Mouse (Mus musculus): ENCODE results near the gene Mrpl40. TPM values are rescaled to one million over a fixed set of nuclear protein-coding genes. Genes with fewer than 3 reads are reported as not detected.

Mrpl40 gene
- polyA plus RNA-seq, 1 experiment from 2014 or later: 136 TPM

Other genes with a start within 250 kb of the Mrpl40 start
- gene Sept5, start 246.9 kb downstream of the Mrpl40 start, polyA plus RNA-seq (2014; fragmentation: Nextera tagmentation; extraction: Ambion mirVana): 6.0 and 6.2 TPM in 2 replicates
- 18.5 and 18.8 TPM in 2 replicates for gene Cldn5, start 100.0 kb downstream of the Mrpl40 start, polyA plus RNA-seq (2014; fragmentation: Nextera tagmentation; extraction: Ambion mirVana)
- gene Ufd1, start 65.1 kb downstream of the Mrpl40 start, polyA plus RNA-seq (2014; fragmentation: Nextera tagmentation; extraction: Ambion mirVana): 69.1 and 71.1 TPM in 2 replicates
- 66.7 and 76.8 TPM in 2 replicates for gene Cdc45, start 64.9 kb downstream of the Mrpl40 start, polyA plus RNA-seq (2014; fragmentation: Nextera tagmentation; extraction: Ambion mirVana)
- gene 2510002D24Rik, start 40.3 kb downstream of the Mrpl40 start, polyA plus RNA-seq (2014; fragmentation: Nextera tagmentation; extraction: Ambion mirVana): 41.9 and 51.5 TPM in 2 replicates
- gene Gm28539, start 40.3 kb downstream of the Mrpl40 start, polyA plus RNA-seq (2014; fragmentation: Nextera tagmentation; extraction: Ambion mirVana): 0.11 TPM in 1 of 2 replicates, not detected in the other
- gene Hira, start 175 bp upstream of the Mrpl40 start, polyA plus RNA-seq (2014; fragmentation: Nextera tagmentation; extraction: Ambion mirVana): 9.4 and 13.1 TPM in 2 replicates

All from liver, embryonic 11.5 days (tissue).